Mouse (Mus musculus) yolk sac, embryonic 10.5 days (tissue): ENCODE measurements around the gene Arid3b.

Experiments
- DNase-seq: peaks from one replicate; pipeline ENCODE4 v3.0.0-alpha.2; 2017; ENCODE audit warnings: low spot score

Arid3b gene

GRCm38 (mm10) chr9:57829812-57830557 is 6.6 kb downstream of the Arid3b start:
- DNase-seq: no peak

GRCm38 (mm10) chr9:57823397-57823796 is 13.2 kb downstream of the Arid3b start:
- no peak for DNase-seq

- DNase-seq: no peak
Measured at GRCm38 (mm10) chr9:57822812-57823211, 13.8 kb downstream of the Arid3b start.

GRCm38 (mm10) chr9:57820186-57821080 is 16.2 kb downstream of the Arid3b start:
- DNase-seq: peak; percentile 23

GRCm38 (mm10) chr9:57817220-57817667 is 19.3 kb downstream of the Arid3b start:
- DNase-seq: peak; percentile 71

GRCm38 (mm10) chr9:57814866-57815265 is 21.7 kb downstream of the Arid3b start:
- peak; percentile 44 for DNase-seq

- no peak for DNase-seq
Measured at GRCm38 (mm10) chr9:57814014-57814413, 22.6 kb downstream of the Arid3b start.

GRCm38 (mm10) chr9:57811793-57812733 is 24.5 kb downstream of the Arid3b start:
- DNase-seq: peak; percentile 18

- DNase-seq: peak; percentile 53
Measured at GRCm38 (mm10) chr9:57810691-57811090, 25.9 kb downstream of the Arid3b start.

GRCm38 (mm10) chr9:57808771-57809310 is 27.8 kb downstream of the Arid3b start:
- no peak for DNase-seq

- peak; percentile 49 for DNase-seq
Measured at GRCm38 (mm10) chr9:57807174-57807651, 29.4 kb downstream of the Arid3b start.

- peak; percentile 77 for DNase-seq
Measured at GRCm38 (mm10) chr9:57806066-57806481, 30.5 kb downstream of the Arid3b start.

GRCm38 (mm10) chr9:57805087-57805737 is 31.4 kb downstream of the Arid3b start:
- peak; percentile 28 for DNase-seq

- DNase-seq: peak; percentile 30
Measured at GRCm38 (mm10) chr9:57803839-57804238, 32.8 kb downstream of the Arid3b start.

- DNase-seq: no peak
Measured at GRCm38 (mm10) chr9:57803047-57803446, 33.5 kb downstream of the Arid3b start.

GRCm38 (mm10) chr9:57800325-57800975 is 36.1 kb downstream of the Arid3b start:
- no peak for DNase-seq

GRCm38 (mm10) chr9:57798725-57799253 is 37.8 kb downstream of the Arid3b start:
- no peak for DNase-seq

- DNase-seq: no peak
Measured at GRCm38 (mm10) chr9:57797456-57797855, 39.1 kb downstream of the Arid3b start.

- DNase-seq: no peak
Measured at GRCm38 (mm10) chr9:57789733-57790132, 46.9 kb downstream of the Arid3b start.

GRCm38 (mm10) chr9:57782656-57783055 is 53.9 kb downstream of the Arid3b start:
- DNase-seq: no peak
